Mouse (Mus musculus) gastrocnemius, adult 18-20 months (tissue): ENCODE measurements around the gene Rnf144a. TPM values are rescaled to one million over a fixed set of nuclear protein-coding genes. Genes with fewer than 3 reads are reported as not detected.
"Not testable (repeated sequence)": the region's sequence is repeated elsewhere in the genome, so short reads cannot be mapped to it uniquely, and the experiment has no call there.

Experiments used
- DNase-seq: peaks from one replicate; pipeline ENCODE4 v3.0.0; 2021; ENCODE audit warnings: low spot score
- microRNA-seq: library from miRNA; unstranded; fragments of <30 nt; microRNA quantifications from one replicate; pipeline ENCODE4 v1.2.0, GENCODE M21; 2021
- total RNA-seq, 2 experiments: library from RNA; stranded (reverse); gene quantifications; 2 replicates each; pipeline ENCODE4 v1.2.3; 2021

Gene Rnf144a
- total RNA-seq, 2 experiments from 2014 or later, result 2.9 to 4.4 TPM

- no peak for DNase-seq
These were observed 85.9 kb downstream of the Rnf144a start for GRCm38 (mm10) chr12:26329031-26329675.

GRCm38 (mm10) chr12:26323783-26324364 is 91.2 kb downstream of the Rnf144a start:
- no peak for DNase-seq

GRCm38 (mm10) chr12:26316261-26316660 is 98.8 kb downstream of the Rnf144a start:
- peak; percentile 66 for DNase-seq

GRCm38 (mm10) chr12:26314959-26315358 is 100.1 kb downstream of the Rnf144a start:
- DNase-seq, result peak; percentile 43

GRCm38 (mm10) chr12:26311548-26311947 is 103.5 kb downstream of the Rnf144a start:
- peak; percentile 39 for DNase-seq

GRCm38 (mm10) chr12:26310247-26310646 is 104.8 kb downstream of the Rnf144a start:
- DNase-seq, result no peak

- DNase-seq, result no peak
These were observed 112.2 kb downstream of the Rnf144a start for GRCm38 (mm10) chr12:26302886-26303285.

- no peak for DNase-seq
These were observed 115.5 kb downstream of the Rnf144a start for GRCm38 (mm10) chr12:26299515-26300090.

GRCm38 (mm10) chr12:26295995-26296394 is 119.1 kb downstream of the Rnf144a start:
- DNase-seq, result not testable (repeated sequence)

GRCm38 (mm10) chr12:26289200-26289599 is 125.9 kb downstream of the Rnf144a start:
- DNase-seq, result no peak

- no peak for DNase-seq
These were observed 126.7 kb downstream of the Rnf144a start for GRCm38 (mm10) chr12:26288347-26288746.

- DNase-seq, result no peak
These were observed 129.1 kb downstream of the Rnf144a start for GRCm38 (mm10) chr12:26285939-26286338.

GRCm38 (mm10) chr12:26285460-26285859 is 129.6 kb downstream of the Rnf144a start:
- no peak for DNase-seq

GRCm38 (mm10) chr12:26280719-26281480 is 134.2 kb downstream of the Rnf144a start:
- no peak for DNase-seq

- peak; percentile 5 for DNase-seq
These were observed 137.9 kb downstream of the Rnf144a start for GRCm38 (mm10) chr12:26277002-26277669.

GRCm38 (mm10) chr12:26276556-26276955 is 138.5 kb downstream of the Rnf144a start:
- DNase-seq, result no peak

Small RNA genes lying within 50 kb of the gene (microRNA-seq; reads per million reads assigned to microRNA genes)
- gene Mir6538, result 7.8 reads per million, percentile 20 among the genes with 10 or more reads in this experiment

Other genes starting within 250 kb of the Rnf144a start
- gene Rsad2, start 41.2 kb upstream of the Rnf144a start, total RNA-seq, result under 1 TPM; 0.28 to 0.46 TPM
- gene Cmpk2, start 54.0 kb upstream of the Rnf144a start, total RNA-seq, result 1 to 10 TPM in 1 of 2 experiments, under 1 TPM in 1; 0.98 to 2.2 TPM